Comparison of ENCODE assay signal across 8 mouse cellular contexts in genomic region chr1:36634940-36635339, GRCm38 (mm10). TPM values are rescaled to one million over a fixed set of nuclear protein-coding genes. Genes with fewer than 3 reads are reported as not detected.
DNase-seq lines count a peak whose midpoint lies in the region; ATAC-seq and TF ChIP-seq lines count a peak whose summit lies in the region.

No protein-coding gene starts in this region.

- H3K27me3 ChIP-seq in embryonic facial prominence, embryonic 13.5 days: no peaks in the 10 kb centered on the region
- H3K27me3 ChIP-seq in heart, embryonic 12.5 days (replicated peaks): no peaks in the 10 kb centered on the region
- H3K27me3 ChIP-seq in kidney, embryonic 14.5 days (ENCODE audit: control insufficient read depth, insufficient read depth, low read length): no peaks in the 10 kb centered on the region
- H3K27me3 ChIP-seq in liver, embryonic 11.5 days (replicated peaks; ENCODE audit: control insufficient read depth, insufficient read depth, low read length): no peaks in the 10 kb centered on the region
- H3K27me3 ChIP-seq in neural tube, embryonic 11.5 days (ENCODE audit: control insufficient read depth, insufficient read depth, low read length): no peaks in the 10 kb centered on the region
- H3K27me3 ChIP-seq in stomach, postnatal 0 days (ENCODE audit: control insufficient read depth, insufficient read depth, low read length): no peaks in the 10 kb centered on the region

- H3K9me3 ChIP-seq in embryonic facial prominence, embryonic 13.5 days: no peaks in the 10 kb centered on the region
- no peaks in the 10 kb centered on the region for H3K9me3 ChIP-seq in heart, embryonic 12.5 days (replicated peaks)
- H3K9me3 ChIP-seq in kidney, embryonic 14.5 days (ENCODE audit: control insufficient read depth, low read length): no peaks in the 10 kb centered on the region
- H3K9me3 ChIP-seq in liver, embryonic 11.5 days (ENCODE audit: control insufficient read depth, low read length): no peaks in the 10 kb centered on the region
- H3K9me3 ChIP-seq in neural tube, embryonic 11.5 days (ENCODE audit: control insufficient read depth, low read length): no peaks in the 10 kb centered on the region
- H3K9me3 ChIP-seq in stomach, postnatal 0 days (ENCODE audit: control insufficient read depth, low read length): no peaks in the 10 kb centered on the region

- H3K36me3 ChIP-seq in embryonic facial prominence, embryonic 13.5 days: no peaks in the 10 kb centered on the region
- no peaks in the 10 kb centered on the region for H3K36me3 ChIP-seq in heart, embryonic 12.5 days
- H3K36me3 ChIP-seq in kidney, embryonic 14.5 days (ENCODE audit: control insufficient read depth, insufficient read depth, low read length): no peaks in the 10 kb centered on the region
- no peaks in the 10 kb centered on the region for H3K36me3 ChIP-seq in liver, embryonic 11.5 days (ENCODE audit: control insufficient read depth, insufficient read depth, low read length)
- H3K36me3 ChIP-seq in neural tube, embryonic 11.5 days (ENCODE audit: control insufficient read depth, insufficient read depth, low read length): no peaks in the 10 kb centered on the region
- H3K36me3 ChIP-seq in stomach, postnatal 0 days (ENCODE audit: control insufficient read depth, insufficient read depth, low read length): no peaks in the 10 kb centered on the region

- no peak for TF ChIP-seq EP300 in stomach, postnatal 0 days (optimal IDR thresholded peaks at IDR 0.05)

- no peak overlapping the region for H3K4me3 ChIP-seq in embryonic facial prominence, embryonic 13.5 days
- H3K4me3 ChIP-seq in heart, embryonic 12.5 days: no peak overlapping the region
- H3K4me3 ChIP-seq in kidney, embryonic 14.5 days (ENCODE audit: low read length): no peak overlapping the region
- H3K4me3 ChIP-seq in liver, embryonic 11.5 days (ENCODE audit: low read depth, low read length): no peak overlapping the region
- H3K4me3 ChIP-seq in neural tube, embryonic 11.5 days (ENCODE audit: low read depth, low read length): no peak overlapping the region
- no peak overlapping the region for H3K4me3 ChIP-seq in stomach, postnatal 0 days (ENCODE audit: low read depth, low read length)

- WGBS in embryonic facial prominence, embryonic 13.5 days: 12% methylated on average over 5 of the region's 5 CpGs
- 23% methylated on average over 5 of the region's 5 CpGs for WGBS in heart, embryonic 12.5 days
- 13% methylated on average over 5 of the region's 5 CpGs for WGBS in kidney, embryonic 14.5 days
- WGBS in liver, embryonic 11.5 days: 21% methylated on average over 5 of the region's 5 CpGs
- WGBS in neural tube, embryonic 11.5 days: 22% methylated on average over 5 of the region's 5 CpGs
- 16% methylated on average over 5 of the region's 5 CpGs for WGBS in stomach, postnatal 0 days

- no peak overlapping the region for H3K4me2 ChIP-seq in embryonic facial prominence, embryonic 13.5 days
- H3K4me2 ChIP-seq in heart, embryonic 12.5 days: no peak overlapping the region
- no peak overlapping the region for H3K4me2 ChIP-seq in kidney, embryonic 14.5 days (replicated peaks; ENCODE audit: low read depth, low read length)
- no peak overlapping the region for H3K4me2 ChIP-seq in liver, embryonic 11.5 days
- no peak overlapping the region for H3K4me2 ChIP-seq in neural tube, embryonic 11.5 days (ENCODE audit: low read depth)
- no peak overlapping the region for H3K4me2 ChIP-seq in stomach, postnatal 0 days (replicated peaks; ENCODE audit: low read depth)

- H3K27ac ChIP-seq in embryonic facial prominence, embryonic 13.5 days: no peak overlapping the region
- no peak overlapping the region for H3K27ac ChIP-seq in heart, embryonic 12.5 days (ENCODE audit: poor library complexity, severe bottlenecking)
- H3K27ac ChIP-seq in kidney, embryonic 14.5 days (ENCODE audit: low read depth, low read length): no peak overlapping the region
- no peak overlapping the region for H3K27ac ChIP-seq in liver, embryonic 11.5 days (ENCODE audit: low read depth, low read length)
- H3K27ac ChIP-seq in neural tube, embryonic 11.5 days (ENCODE audit: low read depth, low read length): no peak overlapping the region
- H3K27ac ChIP-seq in stomach, postnatal 0 days (replicated peaks): no peak overlapping the region

- H3K4me1 ChIP-seq in embryonic facial prominence, embryonic 13.5 days: peaks cover 22% of the 10 kb centered on the region
- H3K4me1 ChIP-seq in heart, embryonic 12.5 days (replicated peaks): peaks cover 26% of the 10 kb centered on the region
- peaks cover 8% of the 10 kb centered on the region; the same call in 1 of the 2 replicates for H3K4me1 ChIP-seq in kidney, embryonic 14.5 days (ENCODE audit: control insufficient read depth, insufficient read depth, low read length)
- no peaks in the 10 kb centered on the region; the same call in 1 of the 2 replicates for H3K4me1 ChIP-seq in liver, embryonic 11.5 days (replicated peaks; ENCODE audit: control insufficient read depth, insufficient read depth, low read length)
- no peaks in the 10 kb centered on the region for H3K4me1 ChIP-seq in neural tube, embryonic 11.5 days (ENCODE audit: control insufficient read depth, insufficient read depth, low read length)
- H3K4me1 ChIP-seq in stomach, postnatal 0 days (replicated peaks; ENCODE audit: control insufficient read depth, insufficient read depth): 0 out of 2 replicates have a peak, but pooled peaks cover 4% of the 10 kb centered on the region

- no peak overlapping the region for H3K9ac ChIP-seq in embryonic facial prominence, embryonic 13.5 days
- no peak overlapping the region for H3K9ac ChIP-seq in heart, embryonic 12.5 days
- H3K9ac ChIP-seq in kidney, embryonic 14.5 days (ENCODE audit: low read depth, low read length): no peak overlapping the region
- H3K9ac ChIP-seq in liver, embryonic 11.5 days (ENCODE audit: low read depth, low read length): no peak overlapping the region
- no peak overlapping the region for H3K9ac ChIP-seq in neural tube, embryonic 11.5 days (ENCODE audit: low read length)
- H3K9ac ChIP-seq in stomach, postnatal 0 days (ENCODE audit: low read length): 0 out of 2 replicates have a peak overlapping the region, but pooled peaks have one; percentile 9

- peak; percentile 96 for TF ChIP-seq CTCF in stomach, postnatal 0 days (IDR thresholded peaks at IDR 0.05; ENCODE audit: low read depth)

- peak; percentile 64 for DNase-seq in A20 (ENCODE audit: low read depth, low spot score)
- DNase-seq in adrenal gland, adult 2 months: peak; percentile 61
- DNase-seq in liver, embryonic 11.5 days (ENCODE audit: low spot score): peak; percentile 50
- DNase-seq in neural tube, embryonic 11.5 days (ENCODE audit: low spot score): peak; percentile 75
- peak; percentile 79 for DNase-seq in stomach, postnatal 0 days (ENCODE audit: low spot score)

- ATAC-seq in embryonic facial prominence, embryonic 13.5 days (ENCODE audit: insufficient number of reproducible peaks, insufficient read depth, low FRiP score, low TSS enrichment, low read depth): peak; percentile 63; the same call in 1 of the 2 replicates
- peak; percentile 58; the same call in 1 of the 2 replicates for ATAC-seq in heart, embryonic 12.5 days (ENCODE audit: insufficient number of reproducible peaks, low FRiP score)
- ATAC-seq in kidney, embryonic 14.5 days (ENCODE audit: low FRiP score, low TSS enrichment): peak; percentile 89
- ATAC-seq in liver, embryonic 11.5 days (replicated peaks; ENCODE audit: low FRiP score): peak; percentile 62
- ATAC-seq in neural tube, embryonic 11.5 days (ENCODE audit: insufficient read depth, low FRiP score, low TSS enrichment): peak; percentile 48
- ATAC-seq in stomach, postnatal 0 days (ENCODE audit: low FRiP score, low TSS enrichment): peak; percentile 75

RNA-seq across cellular contexts. Expression of gene Fam178b, which starts 48.0 kb away (rescaled TPM):
- under 1 TPM; 0.14 to 0.79 TPM for total RNA-seq in adrenal gland, adult 2 months (2021)
- 0.52 and 1.2 TPM in 2 replicates for polyA plus RNA-seq in adrenal gland, adult 2 months (2012; rRNA removed)
- 0.81 and 2.2 TPM in 2 replicates for polyA plus RNA-seq in embryonic facial prominence, embryonic 13.5 days (2015; fragmentation: Nextera tagmentation; extraction: Ambion mirVana)
- 2.8 and 3.0 TPM in 2 replicates for polyA plus RNA-seq in heart, embryonic 12.5 days (2016; fragmentation: Nextera tagmentation; extraction: Ambion mirVana)
- 1.2 and 1.3 TPM in 2 replicates for polyA plus RNA-seq in kidney, embryonic 14.5 days (2014; fragmentation: Nextera tagmentation; extraction: Ambion mirVana)
- polyA plus RNA-seq in liver, embryonic 11.5 days (2014; fragmentation: Nextera tagmentation; extraction: Ambion mirVana): 0.22 and 0.30 TPM in 2 replicates
- 0.30 TPM in 1 of 2 replicates, not detected in the other for polyA plus RNA-seq in neural tube, embryonic 11.5 days (2014; fragmentation: Nextera tagmentation; extraction: Ambion mirVana)
- 0.59 and 0.77 TPM in 2 replicates for polyA plus RNA-seq in stomach, postnatal 0 days (2015; fragmentation: Nextera tagmentation; extraction: Ambion mirVana)

RNA-seq across cellular contexts. Expression of gene Cox5b, which starts 56.3 kb away (rescaled TPM):
- 1,000 to 10,000 TPM in 1 of 2 experiments, 100 to 1,000 TPM in 1; 981 to 1,022 TPM for total RNA-seq in adrenal gland, adult 2 months (2021)
- polyA plus RNA-seq in adrenal gland, adult 2 months (2012; rRNA removed): 749 and 851 TPM in 2 replicates
- 510 and 517 TPM in 2 replicates for polyA plus RNA-seq in embryonic facial prominence, embryonic 13.5 days (2015; fragmentation: Nextera tagmentation; extraction: Ambion mirVana)
- 1,063 and 1,083 TPM in 2 replicates for polyA plus RNA-seq in heart, embryonic 12.5 days (2016; fragmentation: Nextera tagmentation; extraction: Ambion mirVana)
- 659 and 772 TPM in 2 replicates for polyA plus RNA-seq in kidney, embryonic 14.5 days (2014; fragmentation: Nextera tagmentation; extraction: Ambion mirVana)
- 752 and 790 TPM in 2 replicates for polyA plus RNA-seq in liver, embryonic 11.5 days (2014; fragmentation: Nextera tagmentation; extraction: Ambion mirVana)
- 528 and 531 TPM in 2 replicates for polyA plus RNA-seq in neural tube, embryonic 11.5 days (2014; fragmentation: Nextera tagmentation; extraction: Ambion mirVana)
- 829 and 834 TPM in 2 replicates for polyA plus RNA-seq in stomach, postnatal 0 days (2015; fragmentation: Nextera tagmentation; extraction: Ambion mirVana)
